Mouse (Mus musculus): ENCODE measurements at regions not wholly inside any gene's neighbourhood (a gene's known extent, or its start where the extent isn't known, plus 50 kb on each side); places are given as distances from the start of the nearest gene placed in this dataset.

GRCm38 (mm10) chr9:47091796-47092195, 93.3 kb downstream of the Gm4791 start:
- Histone ChIP-seq H3K9me3 (replicated peaks) (no peaks in the 10 kb centered on the region), H3K27me3 (ENCODE audit: low read depth, poor library complexity, severe bottlenecking) (no peaks in the 10 kb centered on the region)
- DNase-seq (ENCODE audit: low spot score): no peak

DNA sequence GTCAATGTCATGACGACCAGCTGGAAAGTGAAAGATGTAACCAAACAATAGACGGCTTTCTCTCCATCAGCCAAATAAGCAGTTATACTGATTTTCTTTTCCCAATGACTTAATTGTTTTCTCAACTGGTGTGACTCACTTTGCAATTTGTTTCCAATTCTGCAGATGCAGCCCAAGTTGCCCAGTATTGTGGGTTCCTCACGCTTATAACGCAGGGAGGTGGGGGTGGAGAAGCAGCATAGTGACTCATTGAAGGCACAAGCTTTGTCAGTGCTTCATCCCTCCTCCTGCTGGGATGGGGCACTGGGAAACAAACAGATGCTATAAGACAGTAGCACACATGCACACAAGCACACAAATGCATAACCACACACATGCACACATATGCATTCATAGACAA, 97.1 kb downstream of the Gm4791 start:
- H3K36me3 ChIP-seq: no peaks in the 10 kb centered on the region
- 0 out of 2 replicates have a peak, but pooled peaks cover 3% of the 10 kb centered on the region for H3K27me3 ChIP-seq (ENCODE audit: low read depth, poor library complexity, severe bottlenecking)
- H3K4me3 ChIP-seq: no peak overlapping the region
- H3K4me1 ChIP-seq: peaks cover 4% of the 10 kb centered on the region; the same call in 1 of the 2 replicates
- H3K9me3 ChIP-seq (replicated peaks): no peaks in the 10 kb centered on the region
- 91% methylated on average over 4 of the region's 4 CpGs for WGBS
- DNase-seq (ENCODE audit: low spot score): no peak
- H3K27ac ChIP-seq: no peak overlapping the region

More at GRCm38 (mm10) chr9:47091796-47092195, 93.3 kb downstream of the Gm4791 start:
- Histone ChIP-seq H3K36me3 (no peaks in the 10 kb centered on the region), H3K27ac (no peak overlapping the region), H3K4me3 (no peak overlapping the region), H3K4me1 (peaks cover 4% of the 10 kb centered on the region; the same call in 1 of the 2 replicates)
- 66% methylated on average over 10 of the region's 10 CpGs for WGBS

- H3K27ac ChIP-seq: no peak overlapping the region
- H3K36me3 ChIP-seq: no peaks in the 10 kb centered on the region
- 0 out of 2 replicates have a peak, but pooled peaks cover 3% of the 10 kb centered on the region for H3K27me3 ChIP-seq (ENCODE audit: low read depth, poor library complexity, severe bottlenecking)
- DNase-seq (ENCODE audit: low spot score): no peak
- no peaks in the 10 kb centered on the region for H3K4me1 ChIP-seq
- WGBS: 81% methylated on average over 3 of the region's 3 CpGs
- H3K4me3 ChIP-seq: no peak overlapping the region
- H3K9me3 ChIP-seq (replicated peaks): no peaks in the 10 kb centered on the region
These were observed 104.8 kb downstream of the Gm4791 start for GRCm38 (mm10) chr9:47103316-47103715.

GRCm38 (mm10) chr9:47103966-47104365, 105.4 kb downstream of the Gm4791 start:
- Histone ChIP-seq H3K9me3 (replicated peaks) (no peaks in the 10 kb centered on the region), H3K36me3 (no peaks in the 10 kb centered on the region), H3K27ac (no peak overlapping the region), H3K4me1 (no peaks in the 10 kb centered on the region), H3K4me3 (no peak overlapping the region), H3K27me3 (ENCODE audit: low read depth, poor library complexity, severe bottlenecking) (0 out of 2 replicates have a peak, but pooled peaks cover 3% of the 10 kb centered on the region)
- DNase-seq (ENCODE audit: low spot score): no peak
- WGBS: 95% methylated on average over 5 of the region's 5 CpGs

DNA sequence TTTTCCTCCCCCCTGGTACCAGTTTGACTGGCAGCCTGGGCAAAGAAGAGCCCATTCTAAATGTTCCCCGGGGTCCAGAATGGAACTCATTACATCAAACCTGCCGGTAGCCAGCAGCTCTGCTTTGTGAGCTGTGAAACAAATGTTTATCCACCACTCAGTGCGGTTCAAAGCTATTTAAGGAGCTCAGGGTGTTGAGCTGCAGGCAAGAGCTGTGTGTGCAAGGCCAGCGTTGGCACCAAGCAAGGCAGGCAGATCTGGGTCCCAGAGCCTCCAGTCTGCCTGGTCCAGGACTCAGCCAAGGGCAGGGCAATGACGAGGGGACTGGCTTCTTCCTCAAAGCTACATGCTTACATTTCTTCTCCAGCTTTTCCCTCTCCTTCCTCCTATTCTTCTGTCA, 109.6 kb downstream of the Gm4791 start:
- H3K27me3 ChIP-seq (ENCODE audit: low read depth, poor library complexity, severe bottlenecking): no peaks in the 10 kb centered on the region
- no peaks in the 10 kb centered on the region for H3K9me3 ChIP-seq (replicated peaks)
- H3K4me1 ChIP-seq: no peaks in the 10 kb centered on the region
- DNase-seq (ENCODE audit: low spot score): no peak
- no peak overlapping the region for H3K27ac ChIP-seq
- no peaks in the 10 kb centered on the region for H3K36me3 ChIP-seq
- H3K4me3 ChIP-seq: no peak overlapping the region
- WGBS: 65% methylated on average over 5 of the region's 5 CpGs

DNA sequence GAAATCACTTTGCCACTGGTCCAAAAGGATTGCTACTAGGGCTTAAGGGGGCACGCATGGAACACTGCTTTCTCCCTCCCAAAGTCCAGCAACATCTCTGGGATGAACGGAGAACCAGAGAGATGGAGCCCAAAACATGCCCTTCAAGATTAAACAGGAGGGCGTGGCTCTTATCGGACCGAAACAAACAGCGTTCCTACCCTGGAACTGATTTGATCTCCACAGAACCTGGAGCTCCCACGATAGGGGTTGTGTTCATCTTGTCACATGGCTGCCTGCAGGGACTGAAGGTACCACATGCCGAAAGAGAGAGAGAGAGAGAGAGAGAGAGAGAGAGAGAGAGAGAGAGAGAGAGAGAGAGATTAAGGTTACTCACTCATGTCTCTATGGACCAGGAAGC, 120.7 kb downstream of the Gm4791 start:
- Histone ChIP-seq H3K27ac (no peak overlapping the region), H3K9me3 (replicated peaks) (no peaks in the 10 kb centered on the region), H3K4me1 (no peaks in the 10 kb centered on the region), H3K36me3 (no peaks in the 10 kb centered on the region), H3K27me3 (ENCODE audit: low read depth, poor library complexity, severe bottlenecking) (no peaks in the 10 kb centered on the region), H3K4me3 (no peak overlapping the region)
- 87% methylated on average over 8 of the region's 8 CpGs for WGBS
- no peak for DNase-seq (ENCODE audit: low spot score)

- Histone ChIP-seq H3K9me3 (replicated peaks) (no peaks in the 10 kb centered on the region), H3K36me3 (no peaks in the 10 kb centered on the region), H3K27ac (no peak overlapping the region), H3K4me1 (no peaks in the 10 kb centered on the region), H3K4me3 (no peak overlapping the region), H3K27me3 (ENCODE audit: low read depth, poor library complexity, severe bottlenecking) (no peaks in the 10 kb centered on the region)
- DNase-seq (ENCODE audit: low spot score): no peak
- 89% methylated on average over 2 of the region's 2 CpGs for WGBS
These were observed 124.6 kb downstream of the Gm4791 start for GRCm38 (mm10) chr9:47123113-47123512.

- H3K9me3 ChIP-seq (replicated peaks): no peaks in the 10 kb centered on the region
These were observed 127.0 kb downstream of the Gm4791 start for GRCm38 (mm10) chr9:47125517-47125916.

GRCm38 (mm10) chr9:47126236-47126635, 127.7 kb downstream of the Gm4791 start:
- WGBS: 73% methylated on average over 2 of the region's 2 CpGs
- Histone ChIP-seq H3K36me3 (no peaks in the 10 kb centered on the region), H3K27ac (no peak overlapping the region), H3K27me3 (ENCODE audit: low read depth, poor library complexity, severe bottlenecking) (no peaks in the 10 kb centered on the region), H3K9me3 (replicated peaks) (no peaks in the 10 kb centered on the region), H3K4me3 (no peak overlapping the region), H3K4me1 (no peaks in the 10 kb centered on the region)
- no peak for DNase-seq (ENCODE audit: low spot score)

More at GRCm38 (mm10) chr9:47125517-47125916, 127.0 kb downstream of the Gm4791 start:
- 89% methylated on average over 3 of the region's 3 CpGs for WGBS
- H3K4me1 ChIP-seq: no peaks in the 10 kb centered on the region
- no peak overlapping the region for H3K27ac ChIP-seq
- DNase-seq (ENCODE audit: low spot score): no peak
- no peaks in the 10 kb centered on the region for H3K36me3 ChIP-seq
- no peaks in the 10 kb centered on the region for H3K27me3 ChIP-seq (ENCODE audit: low read depth, poor library complexity, severe bottlenecking)
- no peak overlapping the region for H3K4me3 ChIP-seq

- H3K27ac ChIP-seq: no peak overlapping the region
- H3K27me3 ChIP-seq (ENCODE audit: low read depth, poor library complexity, severe bottlenecking): no peaks in the 10 kb centered on the region
- H3K9me3 ChIP-seq (replicated peaks): no peaks in the 10 kb centered on the region
- no peak overlapping the region for H3K4me3 ChIP-seq
- 95% methylated on average over 11 of the region's 11 CpGs for WGBS
- no peaks in the 10 kb centered on the region for H3K4me1 ChIP-seq
- DNase-seq (ENCODE audit: low spot score): no peak
- no peaks in the 10 kb centered on the region for H3K36me3 ChIP-seq
These were observed 129.3 kb downstream of the Gm4791 start for GRCm38 (mm10) chr9:47127756-47128424.

GRCm38 (mm10) chr9:47129101-47129500, 130.6 kb downstream of the Gm4791 start:
- no peak for DNase-seq (ENCODE audit: low spot score)
- Histone ChIP-seq H3K36me3 (no peaks in the 10 kb centered on the region), H3K9me3 (replicated peaks) (no peaks in the 10 kb centered on the region), H3K4me3 (no peak overlapping the region), H3K27me3 (ENCODE audit: low read depth, poor library complexity, severe bottlenecking) (no peaks in the 10 kb centered on the region), H3K27ac (no peak overlapping the region), H3K4me1 (peaks cover 10% of the 10 kb centered on the region; the same call in 1 of the 2 replicates)

GRCm38 (mm10) chr9:47133454-47133853, 134.9 kb downstream of the Gm4791 start:
- H3K9me3 ChIP-seq (replicated peaks): no peaks in the 10 kb centered on the region
- H3K36me3 ChIP-seq: no peaks in the 10 kb centered on the region
- H3K27me3 ChIP-seq (ENCODE audit: low read depth, poor library complexity, severe bottlenecking): no peaks in the 10 kb centered on the region
- 67% methylated on average over 5 of the region's 5 CpGs for WGBS
- H3K4me3 ChIP-seq: no peak overlapping the region
- H3K27ac ChIP-seq: no peak overlapping the region
- peaks cover 10% of the 10 kb centered on the region; the same call in 1 of the 2 replicates for H3K4me1 ChIP-seq
- DNase-seq (ENCODE audit: low spot score): no peak

- 48% methylated on average over 8 of the region's 8 CpGs for WGBS
- Histone ChIP-seq H3K27ac (no peak overlapping the region), H3K27me3 (ENCODE audit: low read depth, poor library complexity, severe bottlenecking) (no peaks in the 10 kb centered on the region), H3K4me3 (no peak overlapping the region), H3K4me1 (peaks cover 10% of the 10 kb centered on the region; the same call in 1 of the 2 replicates), H3K9me3 (replicated peaks) (no peaks in the 10 kb centered on the region), H3K36me3 (no peaks in the 10 kb centered on the region)
- DNase-seq (ENCODE audit: low spot score): no peak
These were observed 135.3 kb downstream of the Gm4791 start for GRCm38 (mm10) chr9:47133873-47134272.

DNA sequence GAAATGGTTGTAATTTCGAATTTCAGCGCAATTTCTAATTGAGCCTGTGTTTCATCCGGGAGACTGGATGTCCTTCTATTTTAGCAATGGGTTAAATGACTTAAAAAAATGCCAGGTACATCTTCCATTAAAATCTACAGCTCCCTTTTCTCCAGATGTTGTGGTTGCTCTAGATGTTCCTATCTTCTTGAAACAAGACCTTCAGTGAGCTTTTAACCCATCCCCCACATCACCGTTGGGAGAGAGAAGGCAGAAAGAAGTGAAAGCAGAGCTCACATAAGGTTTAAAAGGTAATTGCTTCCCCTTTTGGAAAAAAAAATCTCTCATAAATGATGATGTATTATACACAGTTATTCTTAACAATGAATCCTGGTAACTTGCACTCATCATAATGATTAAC, 135.9 kb downstream of the Gm4791 start:
- H3K27ac ChIP-seq: no peak overlapping the region
- no peaks in the 10 kb centered on the region for H3K36me3 ChIP-seq
- H3K9me3 ChIP-seq (replicated peaks): no peaks in the 10 kb centered on the region
- peaks cover 10% of the 10 kb centered on the region; the same call in 1 of the 2 replicates for H3K4me1 ChIP-seq
- 76% methylated on average over 4 of the region's 4 CpGs for WGBS
- DNase-seq (ENCODE audit: low spot score): no peak
- no peaks in the 10 kb centered on the region for H3K27me3 ChIP-seq (ENCODE audit: low read depth, poor library complexity, severe bottlenecking)
- H3K4me3 ChIP-seq: no peak overlapping the region
